Mouse (Mus musculus): Measurements from ENCODE around the gene Bcar1. TPM values are rescaled to one million over a fixed set of nuclear protein-coding genes. Genes with fewer than 3 reads are reported as not detected.

The Bcar1 gene
- polyA plus RNA-seq, 1 experiment from 2014 or later, result 22.6 TPM

DNA sequence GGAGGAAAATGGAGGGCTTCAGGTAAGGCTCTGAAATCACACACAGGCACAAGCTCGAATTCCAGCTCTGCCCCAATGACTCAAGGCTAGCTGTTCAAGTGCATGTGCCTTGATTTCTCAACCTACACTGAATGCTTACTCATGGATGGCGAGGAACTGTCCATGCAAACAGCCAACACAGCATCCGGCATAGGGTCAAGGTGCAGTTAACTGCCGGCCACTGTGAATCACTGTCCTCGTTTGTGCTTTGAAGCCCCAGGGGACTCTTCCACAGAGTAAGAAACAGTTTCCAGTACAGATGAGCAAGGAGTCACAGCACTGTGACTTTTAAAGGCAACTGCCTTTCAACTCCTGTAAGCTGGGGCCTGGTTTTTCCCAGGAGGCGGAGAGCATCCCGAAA is 36.1 kb upstream of the Bcar1 start:
- DNase-seq (ENCODE audit: low spot score), result no peak
- Histone ChIP-seq H3K9ac (ENCODE audit: low read length) (no peak overlapping the region), H3K4me3 (ENCODE audit: low read depth, low read length) (no peak overlapping the region), H3K4me2 (replicated peaks; ENCODE audit: low read depth) (no peak overlapping the region), H3K9me3 (ENCODE audit: control insufficient read depth, low read length) (no peaks in the 10 kb centered on the region), H3K36me3 (ENCODE audit: control insufficient read depth, insufficient read depth, low read length) (no peaks in the 10 kb centered on the region), H3K4me1 (replicated peaks; ENCODE audit: control insufficient read depth, insufficient read depth) (no peaks in the 10 kb centered on the region), H3K27ac (replicated peaks) (no peak overlapping the region), H3K27me3 (ENCODE audit: control insufficient read depth, insufficient read depth, low read length) (no peaks in the 10 kb centered on the region)
- ATAC-seq (ENCODE audit: low FRiP score, low TSS enrichment), result no peak
- TF ChIP-seq CTCF (IDR thresholded peaks at IDR 0.05; ENCODE audit: low read depth) (no peak), EP300 (optimal IDR thresholded peaks at IDR 0.05) (no peak)
- WGBS, result 78% methylated on average over 7 of the region's 7 CpGs

DNA sequence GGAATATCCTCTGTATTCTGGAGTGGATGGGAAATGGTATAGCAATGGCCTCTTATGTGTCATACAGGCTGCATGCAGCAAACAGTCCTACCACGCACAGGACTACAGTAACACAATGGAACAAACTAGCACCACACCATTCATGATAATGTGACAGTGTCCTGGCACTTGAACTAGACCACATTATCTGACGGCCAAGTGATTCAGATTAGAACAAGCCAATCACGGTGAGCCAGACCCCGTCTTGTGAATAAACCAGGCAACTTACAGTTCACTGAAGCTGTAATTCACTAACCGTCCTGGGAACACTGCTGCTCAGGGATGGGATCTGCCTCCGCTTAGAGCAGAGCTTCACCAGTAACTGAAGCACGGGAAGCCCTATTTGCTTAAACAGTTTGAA is 35.2 kb upstream of the Bcar1 start:
- Histone ChIP-seq H3K9ac (ENCODE audit: low read length) (no peak overlapping the region), H3K9me3 (ENCODE audit: control insufficient read depth, low read length) (no peaks in the 10 kb centered on the region), H3K36me3 (ENCODE audit: control insufficient read depth, insufficient read depth, low read length) (no peaks in the 10 kb centered on the region), H3K27me3 (ENCODE audit: control insufficient read depth, insufficient read depth, low read length) (no peaks in the 10 kb centered on the region), H3K4me2 (replicated peaks; ENCODE audit: low read depth) (no peak overlapping the region), H3K4me3 (ENCODE audit: low read depth, low read length) (no peak overlapping the region), H3K4me1 (replicated peaks; ENCODE audit: control insufficient read depth, insufficient read depth) (no peaks in the 10 kb centered on the region), H3K27ac (replicated peaks) (no peak overlapping the region)
- WGBS, result 80% methylated on average over 7 of the region's 7 CpGs
- TF ChIP-seq CTCF (IDR thresholded peaks at IDR 0.05; ENCODE audit: low read depth) (no peak), EP300 (optimal IDR thresholded peaks at IDR 0.05) (no peak)
- DNase-seq (ENCODE audit: low spot score) (no peak), ATAC-seq (ENCODE audit: low FRiP score, low TSS enrichment) (no peak)

DNA sequence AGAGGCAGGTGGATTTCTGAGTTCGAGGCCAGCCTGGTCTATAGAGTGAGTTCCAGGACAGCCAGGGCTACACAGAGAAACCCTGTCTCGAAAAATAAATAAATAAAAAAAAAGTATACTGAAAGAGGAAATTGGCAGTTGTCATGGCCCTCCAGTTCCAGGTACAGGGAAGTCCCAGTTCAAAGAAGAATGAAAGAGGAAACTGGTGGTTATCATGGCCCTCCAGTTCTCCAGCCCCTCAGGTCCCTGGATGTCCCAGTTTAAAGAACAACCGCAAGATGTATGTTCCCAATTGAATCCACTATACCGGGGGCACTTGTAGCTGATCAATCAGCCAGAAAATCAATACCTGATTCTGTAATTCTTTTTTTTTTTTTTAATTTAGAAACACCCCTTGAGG is 32.9 kb upstream of the Bcar1 start:
- Histone ChIP-seq H3K27me3 (ENCODE audit: control insufficient read depth, insufficient read depth, low read length) (no peaks in the 10 kb centered on the region), H3K9ac (ENCODE audit: low read length) (no peak overlapping the region), H3K4me2 (replicated peaks; ENCODE audit: low read depth) (no peak overlapping the region), H3K9me3 (ENCODE audit: control insufficient read depth, low read length) (no peaks in the 10 kb centered on the region), H3K27ac (replicated peaks) (no peak overlapping the region), H3K4me3 (ENCODE audit: low read depth, low read length) (no peak overlapping the region), H3K4me1 (replicated peaks; ENCODE audit: control insufficient read depth, insufficient read depth) (no peaks in the 10 kb centered on the region), H3K36me3 (ENCODE audit: control insufficient read depth, insufficient read depth, low read length) (0 out of 2 replicates have a peak, but pooled peaks cover 3% of the 10 kb centered on the region)
- no peak for TF ChIP-seq CTCF (IDR thresholded peaks at IDR 0.05; ENCODE audit: low read depth)
- no peak for TF ChIP-seq EP300 (optimal IDR thresholded peaks at IDR 0.05)
- ATAC-seq (ENCODE audit: low FRiP score, low TSS enrichment), result no peak
- no peak for DNase-seq (ENCODE audit: low spot score)
- WGBS, result 96% methylated on average over 4 of the region's 4 CpGs

DNA sequence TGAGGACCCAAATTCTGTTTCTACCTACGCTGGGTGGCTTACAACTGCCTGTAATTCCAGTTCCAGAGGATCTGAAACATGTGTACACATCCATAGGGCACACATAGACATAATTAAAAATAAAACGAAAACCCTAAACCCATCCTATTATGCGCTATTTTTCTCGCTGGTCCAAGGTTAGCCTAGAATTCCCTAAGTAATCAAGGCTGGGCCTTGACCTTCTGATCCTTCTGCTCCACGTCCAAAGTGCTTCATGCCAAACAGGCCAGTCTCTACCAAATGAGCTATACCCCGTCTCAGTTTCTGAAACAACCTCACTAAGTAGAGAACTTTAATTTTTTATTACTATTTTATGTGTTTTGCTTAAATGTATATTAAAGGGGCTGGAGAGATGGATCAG is 32.2 kb upstream of the Bcar1 start:
- Histone ChIP-seq H3K9ac (ENCODE audit: low read length) (no peak overlapping the region), H3K4me2 (replicated peaks; ENCODE audit: low read depth) (no peak overlapping the region), H3K4me1 (replicated peaks; ENCODE audit: control insufficient read depth, insufficient read depth) (no peaks in the 10 kb centered on the region), H3K27me3 (ENCODE audit: control insufficient read depth, insufficient read depth, low read length) (no peaks in the 10 kb centered on the region), H3K4me3 (ENCODE audit: low read depth, low read length) (no peak overlapping the region), H3K36me3 (ENCODE audit: control insufficient read depth, insufficient read depth, low read length) (0 out of 2 replicates have a peak, but pooled peaks cover 3% of the 10 kb centered on the region), H3K27ac (replicated peaks) (no peak overlapping the region), H3K9me3 (ENCODE audit: control insufficient read depth, low read length) (no peaks in the 10 kb centered on the region)
- no peak for ATAC-seq (ENCODE audit: low FRiP score, low TSS enrichment)
- TF ChIP-seq EP300 (optimal IDR thresholded peaks at IDR 0.05) (no peak), CTCF (IDR thresholded peaks at IDR 0.05; ENCODE audit: low read depth) (no peak)
- no peak for DNase-seq (ENCODE audit: low spot score)
- 94% methylated on average over 6 of the region's 6 CpGs for WGBS

DNA sequence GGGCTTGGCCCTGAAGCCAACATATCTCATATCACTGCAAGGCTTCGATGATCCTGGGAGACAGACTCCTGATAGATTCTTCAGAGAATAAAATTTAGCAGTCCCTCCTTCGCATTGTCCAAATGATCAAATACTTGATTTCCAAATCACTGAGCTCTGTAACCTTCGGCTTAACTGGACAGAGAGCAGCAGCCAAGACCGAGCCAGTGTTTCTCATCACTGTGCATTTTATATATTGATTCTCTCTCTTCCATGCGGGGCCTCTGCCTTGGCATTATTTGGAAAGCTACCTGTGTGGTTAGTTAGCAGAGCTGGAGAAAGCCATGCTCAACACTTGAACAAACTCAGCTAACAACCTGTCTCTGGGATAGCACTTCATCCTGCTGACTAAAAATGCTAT is 29.9 kb upstream of the Bcar1 start:
- H3K27ac ChIP-seq (replicated peaks), result no peak overlapping the region
- H3K4me2 ChIP-seq (replicated peaks; ENCODE audit: low read depth), result no peak overlapping the region
- no peaks in the 10 kb centered on the region for H3K27me3 ChIP-seq (ENCODE audit: control insufficient read depth, insufficient read depth, low read length)
- ATAC-seq (ENCODE audit: low FRiP score, low TSS enrichment), result no peak
- 95% methylated on average over 5 of the region's 5 CpGs for WGBS
- 0 out of 2 replicates have a peak, but pooled peaks cover 3% of the 10 kb centered on the region for H3K36me3 ChIP-seq (ENCODE audit: control insufficient read depth, insufficient read depth, low read length)
- no peaks in the 10 kb centered on the region for H3K4me1 ChIP-seq (replicated peaks; ENCODE audit: control insufficient read depth, insufficient read depth)
- no peaks in the 10 kb centered on the region for H3K9me3 ChIP-seq (ENCODE audit: control insufficient read depth, low read length)
- no peak for DNase-seq (ENCODE audit: low spot score)
- TF ChIP-seq EP300 (optimal IDR thresholded peaks at IDR 0.05), result no peak
- no peak for TF ChIP-seq CTCF (IDR thresholded peaks at IDR 0.05; ENCODE audit: low read depth)
- H3K9ac ChIP-seq (ENCODE audit: low read length), result no peak overlapping the region
- H3K4me3 ChIP-seq (ENCODE audit: low read depth, low read length), result no peak overlapping the region

DNA sequence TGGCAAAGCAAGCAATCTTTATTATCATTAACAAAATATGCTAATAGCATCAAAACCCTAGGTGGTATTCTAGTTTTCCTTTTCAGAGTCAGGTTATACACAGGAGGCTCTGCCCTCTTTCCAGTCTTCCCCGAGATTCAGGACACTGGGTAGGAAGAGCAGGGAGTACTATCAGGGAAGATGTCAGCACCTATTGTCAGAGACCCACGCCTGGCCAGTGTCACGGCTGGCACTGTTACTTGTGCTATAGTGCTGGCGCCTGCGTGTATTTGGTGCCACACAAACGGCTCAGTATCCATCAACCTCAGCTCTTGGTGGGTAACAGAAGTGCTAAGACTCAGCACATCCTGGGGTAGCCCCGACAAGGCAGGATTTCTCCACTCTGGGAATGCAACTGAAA is 29.4 kb upstream of the Bcar1 start:
- Histone ChIP-seq H3K4me3 (ENCODE audit: low read depth, low read length) (no peak overlapping the region), H3K27ac (replicated peaks) (no peak overlapping the region), H3K4me1 (replicated peaks; ENCODE audit: control insufficient read depth, insufficient read depth) (no peaks in the 10 kb centered on the region), H3K9me3 (ENCODE audit: control insufficient read depth, low read length) (no peaks in the 10 kb centered on the region), H3K27me3 (ENCODE audit: control insufficient read depth, insufficient read depth, low read length) (no peaks in the 10 kb centered on the region), H3K36me3 (ENCODE audit: control insufficient read depth, insufficient read depth, low read length) (peaks cover 3% of the 10 kb centered on the region; the same call in 1 of the 2 replicates), H3K9ac (ENCODE audit: low read length) (no peak overlapping the region), H3K4me2 (replicated peaks; ENCODE audit: low read depth) (no peak overlapping the region)
- TF ChIP-seq CTCF (IDR thresholded peaks at IDR 0.05; ENCODE audit: low read depth) (no peak), EP300 (optimal IDR thresholded peaks at IDR 0.05) (no peak)
- ATAC-seq (ENCODE audit: low FRiP score, low TSS enrichment) (no peak), DNase-seq (ENCODE audit: low spot score) (no peak)
- WGBS, result 89% methylated on average over 7 of the region's 7 CpGs

Data from stomach, postnatal 0 days (tissue).